In the genomic region with DNA sequence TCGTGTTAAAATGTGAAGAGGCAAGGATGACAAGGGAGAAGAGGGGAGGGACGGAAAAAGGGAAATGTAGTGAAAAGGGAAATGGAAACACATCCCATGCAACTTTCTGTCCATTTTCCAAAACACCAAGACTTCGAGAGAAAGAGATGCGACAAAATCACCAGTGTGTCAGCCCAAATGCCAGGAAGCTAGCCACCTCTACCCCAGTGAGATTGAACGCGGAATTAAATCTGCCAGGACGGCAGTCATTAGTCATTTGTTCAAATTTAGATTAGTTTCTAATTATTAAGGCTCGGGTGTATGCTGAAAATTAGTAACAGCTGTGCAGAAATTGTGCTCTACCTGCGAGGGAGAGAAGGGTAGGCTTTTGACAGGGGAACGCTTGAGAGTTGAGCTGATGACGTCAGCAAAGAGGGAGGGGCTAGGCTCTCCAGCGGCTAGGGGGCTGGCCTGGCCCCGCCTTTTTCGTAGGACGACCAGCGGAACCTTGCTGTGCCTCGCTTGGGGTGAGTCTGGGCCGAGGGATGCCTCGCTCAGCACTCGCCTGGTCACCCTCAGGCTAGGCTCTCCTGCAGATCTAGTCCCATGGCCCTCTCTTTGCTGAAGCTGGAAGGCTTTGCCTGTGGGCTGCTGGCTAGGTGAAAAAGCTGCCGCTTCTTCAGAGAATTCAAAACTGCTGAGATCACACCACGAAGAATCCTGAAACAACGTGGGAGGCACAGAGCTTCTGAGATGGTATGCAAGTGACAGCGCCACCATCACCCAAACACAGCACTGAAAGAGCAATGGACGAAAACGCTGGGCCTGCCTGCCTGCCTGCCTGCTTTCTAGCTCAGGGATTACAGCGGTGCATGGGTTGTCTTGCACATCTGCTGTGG, we compare ENCODE assay signal across 8 mouse cellular contexts. TPM values are rescaled to one million over a fixed set of nuclear protein-coding genes. Genes with fewer than 3 reads are reported as not detected.
DNase-seq lines count a peak whose midpoint lies in the region; ATAC-seq lines count a peak whose summit lies in the region.

No protein-coding gene starts in this region.

- 21% methylated on average over 27 of the region's 27 CpGs for WGBS in heart, embryonic 15.5 days
- 47% methylated on average over 27 of the region's 27 CpGs for WGBS in liver, embryonic 11.5 days

- peak; percentile 77 for ATAC-seq in heart, embryonic 15.5 days (replicated peaks; ENCODE audit: insufficient number of reproducible peaks, insufficient read depth, low FRiP score, low read depth)
- ATAC-seq in liver, embryonic 11.5 days (replicated peaks; ENCODE audit: low FRiP score): peak; percentile 75
- peak; percentile 66; the same call in 1 of the 2 replicates for ATAC-seq in monocyte, adult 5-6 weeks (replicated peaks; ENCODE audit: insufficient number of reproducible peaks, low FRiP score, low TSS enrichment, poor library complexity, severe bottlenecking)

- H3K9ac ChIP-seq in heart, embryonic 15.5 days: peak overlapping the region; percentile 52
- H3K9ac ChIP-seq in liver, embryonic 11.5 days (ENCODE audit: low read depth, low read length): no peak overlapping the region

- no peaks in the 10 kb centered on the region for H3K27me3 ChIP-seq in erythroblast, embryonic 14.5 days (ENCODE audit: control insufficient read depth)
- H3K27me3 ChIP-seq in heart, embryonic 15.5 days: no peaks in the 10 kb centered on the region
- H3K27me3 ChIP-seq in liver, embryonic 11.5 days (replicated peaks; ENCODE audit: control insufficient read depth, insufficient read depth, low read length): no peaks in the 10 kb centered on the region

- no peaks in the 10 kb centered on the region for H3K9me3 ChIP-seq in erythroblast, embryonic 14.5 days (ENCODE audit: control insufficient read depth, low read length)
- H3K9me3 ChIP-seq in heart, embryonic 15.5 days (replicated peaks): no peaks in the 10 kb centered on the region
- H3K9me3 ChIP-seq in liver, embryonic 11.5 days (ENCODE audit: control insufficient read depth, low read length): no peaks in the 10 kb centered on the region

- peaks cover 45% of the 10 kb centered on the region for H3K36me3 ChIP-seq in erythroblast, embryonic 14.5 days (ENCODE audit: control insufficient read depth)
- H3K36me3 ChIP-seq in heart, embryonic 15.5 days: no peaks in the 10 kb centered on the region
- H3K36me3 ChIP-seq in liver, embryonic 11.5 days (ENCODE audit: control insufficient read depth, insufficient read depth, low read length): peaks cover 5% of the 10 kb centered on the region; the same call in 1 of the 2 replicates

- peak; percentile 25 for DNase-seq in CD4-positive helper T cell, adult 2 months (ENCODE audit: low read depth, low spot score)
- DNase-seq in brain, adult 2 months (ENCODE audit: low read depth, low spot score): peak; percentile 89
- DNase-seq in kidney, postnatal 14 days: peak; percentile 77
- peak; percentile 66 for DNase-seq in liver, embryonic 11.5 days (ENCODE audit: low spot score)
- peak; percentile 60 for DNase-seq in urinary bladder, postnatal 14 days (ENCODE audit: low spot score)

- peaks cover 5% of the 10 kb centered on the region for H3K4me1 ChIP-seq in erythroblast, embryonic 14.5 days (ENCODE audit: control insufficient read depth)
- peaks cover 6% of the 10 kb centered on the region for H3K4me1 ChIP-seq in heart, embryonic 15.5 days (replicated peaks)
- no peaks in the 10 kb centered on the region for H3K4me1 ChIP-seq in liver, embryonic 11.5 days (replicated peaks; ENCODE audit: control insufficient read depth, insufficient read depth, low read length)

- H3K4me2 ChIP-seq in heart, embryonic 15.5 days: peak overlapping the region; percentile 89
- peak overlapping the region; percentile 61 for H3K4me2 ChIP-seq in liver, embryonic 11.5 days

- peak overlapping the region; percentile 3 for H3K4me3 ChIP-seq in erythroblast, embryonic 14.5 days (replicated peaks)
- peak overlapping the region; percentile 52 for H3K4me3 ChIP-seq in heart, embryonic 15.5 days
- H3K4me3 ChIP-seq in liver, embryonic 11.5 days (ENCODE audit: low read depth, low read length): peak overlapping the region; percentile 32

- no peak overlapping the region; the same call in 1 of the 2 replicates for H3K27ac ChIP-seq in heart, embryonic 15.5 days
- no peak overlapping the region for H3K27ac ChIP-seq in liver, embryonic 11.5 days (ENCODE audit: low read depth, low read length)

RNA-seq across cellular contexts. Expression of gene Myb, which starts 15.9 kb away (rescaled TPM):
- polyA plus RNA-seq in erythroblast, embryonic 14.5 days (2012): 0.08 and 0.09 TPM in 2 replicates
- 1.6 and 9.4 TPM in 2 replicates for polyA plus RNA-seq in heart, embryonic 15.5 days (2015; fragmentation: Nextera tagmentation; extraction: Ambion mirVana)
- 40.3 and 42.3 TPM in 2 replicates for polyA plus RNA-seq in liver, embryonic 11.5 days (2014; fragmentation: Nextera tagmentation; extraction: Ambion mirVana)
- 9.9 to 15.6 TPM (median 14.3 TPM) in 3 replicates for total RNA-seq in monocyte, adult 5-6 weeks (2017)

Comparison
In these comparisons a context has a peak if more than half of its experiments do, and no peak if none do; other contexts are left out.
1. DNase-seq: peak in every context shown above with its lines; median percentile 89 in brain, adult 2 months; 77 in kidney, postnatal 14 days; 66 in liver, embryonic 11.5 days; 60 in urinary bladder, postnatal 14 days; 25 in CD4-positive helper T cell, adult 2 months.